Mouse (Mus musculus): ENCODE results near the gene Ttc32.
"Not testable (repeated sequence)": the region's sequence is repeated elsewhere in the genome, so short reads cannot be mapped to it uniquely, and the experiment has no call there.

The Ttc32 gene

GRCm38 (mm10) chr12:9029888-9030723, at the start of gene Ttc32:
TSS of gene Ttc32 (plus strand) at chr12:9029997.
- peak; percentile 96 for DNase-seq (ENCODE audit: low read depth, low spot score)

GRCm38 (mm10) chr12:8993231-8993630, 36.6 kb upstream of the Ttc32 start:
- DNase-seq (ENCODE audit: low read depth, low spot score), result no peak

GRCm38 (mm10) chr12:8998318-8998717, 31.5 kb upstream of the Ttc32 start:
- DNase-seq (ENCODE audit: low read depth, low spot score), result no peak

GRCm38 (mm10) chr12:9002038-9002648, 27.7 kb upstream of the Ttc32 start:
- peak; percentile 80 for DNase-seq (ENCODE audit: low read depth, low spot score)

DNA sequence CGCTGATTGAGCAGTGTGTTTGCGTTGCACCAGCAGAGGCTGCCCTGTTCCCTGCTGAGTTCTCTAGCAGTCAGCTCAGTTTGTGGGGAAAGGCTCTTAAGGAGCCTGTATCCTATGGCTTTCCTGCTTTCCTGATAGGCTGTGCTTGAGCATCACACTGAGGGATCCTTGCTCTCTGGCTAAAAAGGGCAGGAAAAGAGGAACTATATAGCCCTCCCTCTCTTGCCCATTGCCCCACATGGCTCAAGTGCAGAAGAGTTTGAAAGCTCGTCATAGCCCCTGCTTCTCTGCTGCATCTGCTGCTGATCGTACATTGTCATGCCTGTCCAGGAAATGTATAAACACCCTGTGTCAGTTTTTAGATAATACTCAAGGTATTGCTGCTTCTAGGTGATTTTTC, 22.7 kb upstream of the Ttc32 start:
- DNase-seq (ENCODE audit: low read depth, low spot score), result no peak

DNA sequence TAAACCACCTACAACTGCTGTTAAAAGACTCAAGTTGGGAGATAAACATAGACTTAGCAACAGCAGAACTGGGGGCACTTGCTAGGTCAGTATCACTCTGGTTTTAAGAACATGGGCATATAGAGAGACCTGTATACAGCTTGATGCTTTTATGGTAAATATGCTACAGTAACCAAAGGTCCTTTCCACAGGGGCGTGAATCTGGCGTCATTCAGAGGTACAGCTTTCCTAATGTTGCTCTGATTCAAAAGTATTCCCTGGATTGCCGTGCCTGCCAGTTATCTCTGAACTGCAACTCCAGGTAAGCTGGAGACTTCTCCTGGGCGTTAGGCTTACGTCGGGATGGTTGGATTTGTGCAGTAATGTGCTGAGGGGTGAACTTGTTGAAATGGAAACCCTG, 22.0 kb upstream of the Ttc32 start:
- no peak for DNase-seq (ENCODE audit: low read depth, low spot score)

DNA sequence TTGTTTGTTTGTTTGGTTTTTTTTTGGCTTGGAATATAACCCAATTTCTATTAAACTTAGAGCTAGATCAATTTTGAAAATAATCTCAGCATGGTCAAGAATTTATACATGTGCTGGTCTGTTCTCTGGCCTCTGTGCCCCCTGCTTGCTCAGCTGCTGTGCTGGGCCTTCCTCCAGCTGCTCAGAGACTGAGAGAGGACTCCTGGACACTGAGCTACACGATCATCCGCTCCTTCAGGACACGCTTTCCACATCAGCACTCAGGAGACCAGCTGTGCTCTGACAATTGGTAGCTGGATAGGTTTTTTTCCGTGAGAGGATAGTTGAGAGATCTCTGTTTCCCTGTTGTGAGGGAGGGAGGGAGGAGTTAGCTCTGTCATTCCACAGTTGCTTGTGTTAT, 19.5 kb upstream of the Ttc32 start:
- DNase-seq (ENCODE audit: low read depth, low spot score), result no peak

DNA sequence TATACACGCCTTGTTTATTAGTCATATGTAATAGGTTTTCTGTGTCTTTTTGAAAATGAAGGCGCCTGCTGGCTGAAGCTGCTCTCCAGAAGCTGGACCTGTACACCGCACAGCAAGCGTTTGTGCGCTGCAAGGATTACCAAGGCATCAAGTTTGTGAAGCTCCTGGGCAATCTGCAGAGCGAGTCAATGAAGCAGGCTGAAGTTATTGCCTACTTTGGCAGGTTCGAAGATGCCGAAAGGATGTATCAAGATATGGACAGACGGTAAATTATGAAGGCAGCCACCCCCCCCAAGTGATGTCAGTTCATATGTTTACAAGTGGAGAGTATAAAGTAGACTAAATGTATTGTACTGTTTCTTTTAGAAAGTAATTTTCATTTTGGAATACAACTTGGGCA, 13.4 kb upstream of the Ttc32 start:
- DNase-seq (ENCODE audit: low read depth, low spot score), result no peak

DNA sequence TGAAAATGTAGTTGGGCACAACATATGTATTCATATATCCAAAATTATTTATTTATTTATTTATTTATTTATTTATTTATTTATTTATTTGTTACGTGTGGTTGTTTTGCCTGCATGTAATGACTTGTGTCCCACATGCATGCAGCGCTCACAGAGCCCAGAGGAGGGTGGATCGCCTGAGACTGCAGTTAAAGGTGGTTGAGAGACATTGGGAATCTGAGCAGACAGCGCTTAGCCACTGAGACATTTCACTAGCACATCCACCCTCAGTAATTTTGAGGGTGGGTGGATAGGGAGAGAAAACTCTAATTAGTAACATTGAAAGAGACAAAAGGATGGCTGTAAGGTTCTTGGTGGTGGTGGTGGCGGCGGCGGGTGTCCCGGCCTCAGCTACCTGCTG, 9.4 kb upstream of the Ttc32 start:
- DNase-seq (ENCODE audit: low read depth, low spot score), result no peak

DNA sequence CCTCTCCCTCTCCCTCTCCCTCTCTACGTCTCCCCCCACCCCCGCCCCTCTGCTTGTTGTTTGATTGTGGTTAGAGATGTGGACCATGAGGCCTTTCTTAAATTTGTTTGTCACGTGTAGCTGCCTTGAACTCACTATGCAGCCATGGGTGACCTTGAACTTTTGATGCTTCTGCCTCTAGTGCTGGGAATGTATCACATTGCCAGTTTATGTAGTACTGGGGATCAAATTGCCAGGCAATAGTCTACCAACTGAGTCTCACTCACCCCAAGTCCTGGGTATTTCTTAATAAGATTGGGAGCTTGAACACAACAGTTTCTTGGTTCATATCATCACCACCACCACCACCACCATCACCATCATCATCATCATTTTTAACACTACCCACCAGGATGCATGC, 8.8 kb upstream of the Ttc32 start:
- DNase-seq (ENCODE audit: low read depth, low spot score), result no peak

DNA sequence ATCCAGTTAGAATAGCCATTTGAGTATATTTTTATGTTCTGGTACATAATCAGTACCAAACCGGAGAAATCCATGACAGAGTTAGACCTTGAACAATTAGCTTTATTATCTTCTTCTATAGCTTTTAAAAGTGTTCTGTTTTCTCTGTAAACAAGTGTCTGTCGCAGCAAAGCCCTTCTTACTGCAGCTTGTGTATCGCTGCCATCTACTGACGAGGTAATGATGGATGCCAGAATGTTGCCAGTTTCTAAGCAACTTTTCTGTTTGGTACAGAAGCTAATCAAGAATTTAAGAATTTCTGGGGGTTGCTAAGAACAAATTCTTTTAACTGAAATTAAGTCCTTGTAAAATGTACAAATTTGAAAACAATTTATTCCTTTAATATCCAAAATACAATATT, 6.8 kb upstream of the Ttc32 start:
- DNase-seq (ENCODE audit: low read depth, low spot score), result no peak

- DNase-seq (ENCODE audit: low read depth, low spot score), result no peak
Observed at GRCm38 (mm10) chr12:9024071-9024470, 5.7 kb upstream of the Ttc32 start.

- DNase-seq (ENCODE audit: low read depth, low spot score), result no peak
Observed at GRCm38 (mm10) chr12:9024736-9025135, 5.1 kb upstream of the Ttc32 start.

DNA sequence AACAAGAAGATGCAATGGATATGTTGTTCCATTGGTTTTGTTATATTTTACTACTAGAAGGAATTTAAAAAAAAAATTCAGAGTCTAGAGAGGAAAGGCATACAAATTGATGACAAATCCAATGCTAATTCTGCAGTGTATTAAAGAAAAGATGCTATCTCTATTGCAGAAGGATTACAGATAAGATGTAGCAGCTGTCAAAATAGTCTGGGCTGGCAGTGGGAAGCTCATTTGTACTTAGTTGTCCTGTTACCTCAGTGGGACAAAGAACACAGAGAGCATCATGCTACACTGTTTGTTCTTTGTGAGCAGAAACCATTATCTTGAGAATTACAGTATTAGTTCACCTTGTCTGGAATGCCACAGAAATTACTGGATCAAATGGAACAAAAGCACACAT, 3.0 kb upstream of the Ttc32 start:
- DNase-seq (ENCODE audit: low read depth, low spot score), result no peak

- not testable (repeated sequence) for DNase-seq (ENCODE audit: low read depth, low spot score)
Observed at GRCm38 (mm10) chr12:9028816-9029215, 981 bp upstream of the Ttc32 start.

- DNase-seq (ENCODE audit: low read depth, low spot score), result no peak
Observed at GRCm38 (mm10) chr12:9029506-9029887, 300 bp upstream of the Ttc32 start.

- no peak for DNase-seq (ENCODE audit: low read depth, low spot score)
Observed at GRCm38 (mm10) chr12:9031166-9031565, 1.4 kb downstream of the Ttc32 start.

DNA sequence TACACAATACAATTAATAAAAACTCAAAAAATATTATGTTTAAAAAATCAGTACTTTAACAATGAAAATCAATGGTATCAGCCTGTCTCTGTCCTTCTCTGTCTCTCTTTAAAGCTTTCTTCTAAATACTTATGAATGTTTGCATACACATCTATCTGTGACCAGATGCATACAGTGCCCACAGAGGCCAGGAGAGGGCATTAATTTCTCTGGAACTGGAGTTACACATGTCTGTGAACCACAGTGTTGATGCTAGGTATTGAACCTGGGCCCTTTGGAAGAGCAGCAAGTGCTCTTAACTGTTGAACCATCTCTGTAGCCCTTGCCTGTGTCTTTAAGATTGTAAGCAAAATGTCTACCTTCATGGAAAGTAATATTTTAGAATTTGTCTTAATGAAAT, 3.3 kb downstream of the Ttc32 start:
- no peak for DNase-seq (ENCODE audit: low read depth, low spot score)

DNA sequence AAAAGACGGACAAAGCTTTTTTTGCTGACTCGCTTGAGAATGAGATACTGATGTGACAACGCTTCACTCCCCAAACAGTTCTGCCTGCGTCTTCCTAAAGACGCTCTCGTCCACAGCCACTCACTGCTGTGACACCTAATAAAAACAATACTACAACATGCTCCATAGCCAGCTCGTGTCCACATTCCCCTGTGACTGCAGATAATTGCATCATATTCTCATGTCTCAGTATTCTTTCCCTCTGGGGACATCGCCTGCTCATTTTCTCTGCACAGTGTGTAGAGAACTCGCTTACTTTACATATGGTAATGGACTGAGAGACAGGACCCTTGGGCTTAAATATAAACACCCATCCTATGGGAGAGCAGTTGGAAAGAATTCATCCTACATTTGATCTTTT, 6.6 kb downstream of the Ttc32 start:
- DNase-seq (ENCODE audit: low read depth, low spot score), result no peak

GRCm38 (mm10) chr12:9040177-9040576, 10.4 kb downstream of the Ttc32 start:
- no peak for DNase-seq (ENCODE audit: low read depth, low spot score)

GRCm38 (mm10) chr12:9040686-9041085, 10.9 kb downstream of the Ttc32 start:
- DNase-seq (ENCODE audit: low read depth, low spot score), result no peak

DNA sequence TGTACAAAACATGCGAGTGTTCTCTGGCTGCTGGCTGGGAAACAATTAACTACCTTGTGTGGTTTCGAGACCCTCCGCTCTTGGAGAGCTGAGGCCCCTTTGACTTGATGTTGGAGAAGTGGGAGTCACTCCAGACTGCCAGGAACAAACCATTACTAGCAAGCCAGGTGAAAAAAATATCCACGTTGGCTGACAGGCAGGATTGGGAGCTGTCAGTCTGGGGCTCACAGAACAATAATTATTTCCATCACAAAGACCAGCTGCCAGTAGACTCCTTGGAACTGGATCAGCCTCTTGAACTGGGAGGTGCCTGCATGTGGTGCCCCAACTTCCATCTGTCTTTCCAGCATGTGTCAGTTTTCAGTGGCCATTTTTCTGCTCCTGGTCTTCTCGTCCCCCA, 12.5 kb downstream of the Ttc32 start:
- no peak for DNase-seq (ENCODE audit: low read depth, low spot score)

- no peak for DNase-seq (ENCODE audit: low read depth, low spot score)
Observed at GRCm38 (mm10) chr12:9042759-9043158, 13.0 kb downstream of the Ttc32 start.
